Mouse (Mus musculus) limb, embryonic 10.5 days (tissue): ENCODE data around the gene Rfc2. TPM values are rescaled to one million over a fixed set of nuclear protein-coding genes. Genes with fewer than 3 reads are reported as not detected.

Experiments
- DNase-seq: peaks from one replicate; pipeline ENCODE4 v3.0.0-alpha.2; 2017; ENCODE audit warnings: low spot score
- H3K27ac ChIP-seq: fragments of 300-500 bp; sonication (generic); 2 replicates; pipeline ENCODE4 v1.5.1; 2016; ENCODE audit warnings: mild to moderate bottlenecking
- H3K27me3 ChIP-seq: fragments of 300-500 bp; sonication (generic); 2 replicates; pipeline ENCODE4 v1.6.1; 2016; ENCODE audit warnings: low read depth, mild to moderate bottlenecking; ENCODE audit not compliant: poor library complexity, severe bottlenecking
- H3K36me3 ChIP-seq: fragments of 300-500 bp; sonication (generic); 2 replicates; pipeline ENCODE4 v1.6.1; 2016; ENCODE audit warnings: mild to moderate bottlenecking, moderate library complexity
- H3K4me1 ChIP-seq: fragments of 300-500 bp; sonication (generic); 2 replicates; pipeline ENCODE4 v1.6.1; 2016
- H3K4me3 ChIP-seq: fragments of 300-500 bp; sonication (generic); 2 replicates; pipeline ENCODE4 v1.5.1; 2016; ENCODE audit warnings: mild to moderate bottlenecking, moderate library complexity
- H3K9me3 ChIP-seq: fragments of 300-500 bp; sonication (generic); replicated peaks from 2 replicates; pipeline ENCODE4 v1.6.1; 2016; ENCODE audit warnings: mild to moderate bottlenecking
- WGBS: fragments of 180-500 bp; shearing (Covaris S2); methylation state at CpG from one replicate; pipeline ENCODE4 v1.1.7; 2016; 5-methylcytosine and 5-hydroxymethylcytosine counted together
- polyA plus RNA-seq: library from polyadenylated mRNA; unstranded; fragments of >200 nt; fragmentation: Nextera tagmentation; extraction: Ambion mirVana; gene quantifications from 2 replicates; pipeline ENCODE4 v1.2.1, GENCODE M21; 2016

Rfc2 gene
- polyA plus RNA-seq, 1 experiment from 2014 or later = 443 TPM

DNA sequence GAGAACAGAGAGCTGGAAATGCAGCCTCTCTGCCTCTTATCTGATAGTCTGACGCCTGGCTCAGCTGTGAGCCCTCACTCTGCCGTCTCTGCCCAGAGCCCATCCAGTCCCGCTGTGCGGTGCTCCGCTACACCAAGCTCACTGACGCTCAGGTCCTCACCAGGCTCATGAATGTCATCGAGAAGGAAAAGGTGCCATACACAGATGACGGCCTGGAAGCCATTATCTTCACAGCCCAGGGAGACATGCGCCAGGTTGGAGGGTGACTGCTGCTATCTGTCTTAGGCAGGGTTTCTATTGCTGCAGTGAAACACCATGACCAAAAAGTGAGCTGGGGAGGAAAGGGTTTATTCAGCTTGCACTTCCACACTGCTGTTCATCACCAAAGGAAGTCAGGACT is 11.9 kb downstream of the Rfc2 start:
- no peak for DNase-seq
- Histone ChIP-seq H3K36me3 (peaks cover 99% of the 10 kb centered on the region), H3K4me1 (no peaks in the 10 kb centered on the region), H3K4me3 (no peak overlapping the region), H3K27ac (no peak overlapping the region), H3K27me3 (no peaks in the 10 kb centered on the region), H3K9me3 (no peaks in the 10 kb centered on the region)
- WGBS = 89% methylated on average over 9 of the region's 9 CpGs

DNA sequence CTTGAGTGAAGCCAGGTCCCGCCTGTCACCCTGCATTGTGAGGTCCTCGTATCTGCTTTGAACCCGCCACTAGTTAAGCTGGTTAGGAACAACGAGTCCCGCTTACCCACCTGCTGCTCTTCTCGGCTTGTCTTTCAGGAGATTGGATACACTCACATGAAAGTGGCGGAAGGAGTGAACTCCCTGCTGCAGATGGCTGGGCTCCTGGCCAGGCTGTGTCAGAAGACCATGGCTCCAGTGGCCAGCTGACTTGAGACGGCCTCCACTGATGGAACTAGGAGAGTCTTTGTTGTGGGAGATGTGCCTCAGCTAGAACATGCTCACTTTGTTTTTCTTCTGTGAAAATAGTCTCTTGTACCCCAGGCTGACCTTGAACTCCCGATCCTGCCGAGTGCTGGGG is 16.5 kb downstream of the Rfc2 start:
- Histone ChIP-seq H3K4me3 (no peak overlapping the region), H3K4me1 (peaks cover 5% of the 10 kb centered on the region; the same call in 1 of the 2 replicates), H3K36me3 (peaks cover 76% of the 10 kb centered on the region), H3K9me3 (no peaks in the 10 kb centered on the region), H3K27me3 (no peaks in the 10 kb centered on the region), H3K27ac (no peak overlapping the region)
- WGBS = 92% methylated on average over 10 of the region's 10 CpGs
- DNase-seq = no peak

DNA sequence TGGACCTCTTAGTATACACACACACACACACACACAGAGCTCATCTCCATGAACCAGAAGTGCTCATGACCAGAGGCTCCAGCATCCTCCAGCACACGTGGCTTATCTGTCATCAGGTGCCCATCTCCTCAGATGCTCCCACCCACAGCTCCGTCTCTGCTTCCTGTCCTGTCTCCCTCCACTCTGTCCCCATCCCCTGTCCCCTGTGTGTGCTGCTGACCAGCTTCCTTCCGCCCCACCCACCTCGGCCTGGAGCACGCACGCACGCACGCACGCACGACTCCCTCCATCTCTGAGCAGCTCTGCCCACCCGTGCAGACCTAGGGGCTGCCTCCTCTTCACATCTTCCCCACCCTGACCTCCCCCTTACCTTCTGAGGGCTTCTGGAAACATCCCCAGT is 23.2 kb downstream of the Rfc2 start:
- Histone ChIP-seq H3K4me1 (peaks cover 5% of the 10 kb centered on the region; the same call in 1 of the 2 replicates), H3K27me3 (no peaks in the 10 kb centered on the region), H3K4me3 (no peak overlapping the region), H3K9me3 (no peaks in the 10 kb centered on the region), H3K36me3 (peaks cover 14% of the 10 kb centered on the region), H3K27ac (no peak overlapping the region)
- DNase-seq = no peak
- WGBS = 87% methylated on average over 11 of the region's 11 CpGs

DNA sequence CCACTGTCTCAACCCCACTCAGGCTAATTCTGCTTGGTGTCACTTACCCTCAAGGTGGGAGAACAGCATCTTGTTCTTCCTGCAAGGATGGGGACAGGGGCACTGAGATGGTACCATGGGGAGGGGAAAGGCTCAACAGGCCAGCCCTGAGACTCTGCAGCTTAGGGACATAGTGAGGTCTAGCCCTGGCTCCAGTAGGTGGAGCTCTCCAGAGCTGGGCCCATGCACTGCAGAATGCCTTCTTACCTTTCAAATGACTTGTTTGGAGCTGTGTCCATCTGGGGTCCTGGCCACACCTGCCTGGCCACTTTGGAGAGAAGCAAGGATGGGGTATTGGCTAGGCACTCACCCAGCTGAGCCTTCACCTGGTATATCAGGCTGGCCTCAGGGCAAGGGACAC is 25.1 kb downstream of the Rfc2 start:
- Histone ChIP-seq H3K27me3 (no peaks in the 10 kb centered on the region), H3K36me3 (peaks cover 8% of the 10 kb centered on the region; the same call in 1 of the 2 replicates), H3K4me3 (no peak overlapping the region), H3K27ac (no peak overlapping the region), H3K9me3 (no peaks in the 10 kb centered on the region), H3K4me1 (no peaks in the 10 kb centered on the region)
- no peak for DNase-seq

DNA sequence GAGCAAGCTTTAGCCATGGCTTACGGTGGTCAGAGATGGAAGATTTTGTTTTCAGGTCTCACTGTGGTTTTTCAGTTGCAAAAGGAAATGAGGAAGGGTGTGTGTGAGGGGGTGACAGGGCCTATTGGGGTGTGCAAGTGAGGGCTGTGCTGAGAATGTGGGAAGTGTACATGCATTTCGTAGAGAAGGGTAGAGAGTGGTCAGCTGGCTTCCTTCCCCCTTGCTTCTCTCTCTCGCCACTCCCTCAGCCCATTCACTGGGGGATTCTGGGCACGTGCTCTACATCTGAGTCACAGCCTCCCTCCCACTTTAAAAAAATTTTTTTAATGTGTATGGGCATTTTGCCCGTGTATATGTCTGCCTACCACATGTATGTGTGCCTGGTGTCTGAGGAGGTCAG is 26.0 kb downstream of the Rfc2 start:
- DNase-seq = no peak
- H3K4me3 ChIP-seq = no peak overlapping the region
- peaks cover 11% of the 10 kb centered on the region; the same call in 1 of the 2 replicates for H3K36me3 ChIP-seq
- H3K4me1 ChIP-seq = peaks cover 6% of the 10 kb centered on the region; the same call in 1 of the 2 replicates
- 79% methylated on average over 5 of the region's 5 CpGs for whole genome bisulfite sequencing
- H3K9me3 ChIP-seq = no peaks in the 10 kb centered on the region
- no peak overlapping the region for H3K27ac ChIP-seq
- no peaks in the 10 kb centered on the region for H3K27me3 ChIP-seq

DNA sequence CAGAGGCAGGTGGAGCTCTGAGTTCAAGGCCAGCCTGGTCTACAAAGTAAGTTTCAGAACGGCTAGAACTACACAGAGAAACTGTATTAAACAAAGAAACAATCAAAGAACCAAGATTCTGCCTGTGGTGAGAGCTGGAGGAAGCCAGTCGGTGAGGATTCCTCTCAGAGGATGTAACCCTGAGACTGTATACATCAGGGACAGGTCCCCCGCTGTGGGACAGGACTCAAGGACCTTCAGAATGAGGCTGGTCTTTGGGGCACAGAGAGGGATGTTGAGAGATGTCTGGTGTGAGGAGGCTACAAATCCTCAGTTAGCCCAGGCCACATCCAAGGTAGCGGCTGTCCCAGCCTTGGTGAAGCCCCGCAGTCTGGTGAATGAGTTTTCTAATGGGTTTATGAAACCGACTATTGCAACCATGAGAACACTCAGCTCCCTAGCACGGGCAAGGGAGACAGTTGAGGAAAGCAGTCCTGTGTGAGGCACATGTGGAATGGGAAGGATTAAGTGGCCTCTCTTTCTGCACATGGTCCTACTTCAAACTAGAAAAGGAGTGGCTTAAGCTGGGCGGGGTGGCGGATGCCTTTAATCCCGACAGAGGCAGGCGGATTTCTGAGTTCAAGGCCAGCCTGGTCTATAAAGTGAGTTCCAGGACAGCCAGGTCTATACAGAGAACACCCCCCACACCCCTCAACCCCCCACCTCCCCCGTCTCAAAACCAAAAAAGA is 28.9 kb downstream of the Rfc2 start:
- no peaks in the 10 kb centered on the region for H3K27me3 ChIP-seq
- H3K36me3 ChIP-seq = peaks cover 14% of the 10 kb centered on the region
- H3K9me3 ChIP-seq = no peaks in the 10 kb centered on the region
- 83% methylated on average over 12 of the region's 12 CpGs for WGBS
- no peak for DNase-seq
- no peak overlapping the region for H3K4me3 ChIP-seq
- no peak overlapping the region for H3K27ac ChIP-seq
- H3K4me1 ChIP-seq = peaks cover 11% of the 10 kb centered on the region; the same call in 1 of the 2 replicates

DNA sequence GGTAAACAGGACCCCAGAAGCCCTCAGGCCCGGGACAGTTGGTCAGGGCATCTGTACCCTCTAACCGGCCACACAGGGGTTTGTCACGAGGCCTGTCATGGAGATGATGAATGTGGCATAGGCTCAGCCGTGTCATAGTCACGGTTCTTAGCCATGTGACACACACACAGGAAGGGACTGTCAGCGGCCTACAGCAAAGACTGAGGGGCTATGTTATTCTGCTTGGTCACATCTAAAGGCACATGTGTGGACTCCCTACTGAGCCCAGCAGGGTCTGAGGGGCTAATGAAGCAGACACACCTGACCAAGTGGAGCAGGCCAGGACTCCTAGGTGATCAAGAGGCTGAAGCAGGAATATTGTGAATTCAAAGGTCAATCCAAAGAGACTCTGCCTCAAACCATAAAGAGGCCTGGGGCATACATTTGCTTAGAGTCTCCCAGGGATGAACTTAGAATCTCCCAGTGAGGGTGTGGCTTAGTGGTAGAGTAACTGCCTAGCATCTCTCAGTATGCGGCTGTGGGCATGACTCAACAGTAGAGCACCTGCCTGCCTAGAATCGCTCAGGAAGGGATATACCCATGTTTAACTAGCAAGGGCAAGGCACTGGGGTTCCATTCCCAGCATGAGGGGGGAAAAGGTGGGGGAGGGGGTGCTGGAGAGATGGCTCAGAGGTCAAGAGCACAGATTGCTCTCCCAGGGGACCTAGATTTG is 30.8 kb downstream of the Rfc2 start:
- no peak overlapping the region for H3K27ac ChIP-seq
- no peak for DNase-seq
- H3K27me3 ChIP-seq = no peaks in the 10 kb centered on the region
- H3K9me3 ChIP-seq = no peaks in the 10 kb centered on the region
- 66% methylated on average over 8 of the region's 8 CpGs for WGBS
- peaks cover 11% of the 10 kb centered on the region; the same call in 1 of the 2 replicates for H3K4me1 ChIP-seq
- no peak overlapping the region for H3K4me3 ChIP-seq
- H3K36me3 ChIP-seq = peaks cover 29% of the 10 kb centered on the region

DNA sequence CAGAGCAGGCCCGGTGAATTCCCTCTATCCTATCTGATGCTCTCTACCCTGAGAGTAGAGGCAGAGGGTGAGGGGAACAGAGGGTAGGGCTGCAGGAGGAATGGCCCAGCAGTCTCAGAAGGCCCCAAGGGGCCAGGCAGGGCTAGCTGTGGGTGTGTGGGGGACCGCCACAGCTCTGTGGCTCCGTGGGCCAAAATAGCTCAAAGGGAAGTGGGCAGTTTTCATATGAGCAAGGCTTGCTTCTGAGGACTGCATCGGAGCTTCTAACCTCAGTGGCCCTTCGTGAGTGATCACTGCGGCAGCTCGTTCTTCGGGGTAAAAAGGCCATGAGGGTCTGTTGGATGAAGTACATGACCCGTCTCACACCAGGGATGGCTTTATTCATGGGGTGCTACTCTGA is 32.6 kb downstream of the Rfc2 start:
- WGBS = 88% methylated on average over 9 of the region's 9 CpGs
- no peak for DNase-seq

DNA sequence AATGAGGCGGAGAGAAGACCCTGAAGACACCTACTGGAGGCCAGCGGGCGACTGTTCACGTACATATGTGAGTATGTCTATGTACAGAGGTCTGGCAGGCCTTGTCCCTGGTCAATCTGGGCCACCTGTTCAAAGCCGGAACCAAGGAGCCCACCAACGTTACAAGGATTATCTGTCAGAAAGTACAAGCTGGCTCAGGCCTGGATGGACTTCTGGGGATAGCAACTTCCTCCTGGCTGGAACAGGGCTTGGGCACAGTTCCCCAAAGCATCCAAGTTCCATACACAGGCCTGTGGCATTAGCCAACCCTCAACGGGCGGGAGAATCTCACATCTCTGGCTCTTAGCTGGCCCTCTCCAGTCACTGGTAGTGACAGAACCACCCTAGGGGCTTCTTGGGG is 33.1 kb downstream of the Rfc2 start:
- Histone ChIP-seq H3K4me1 (peaks cover 11% of the 10 kb centered on the region; the same call in 1 of the 2 replicates), H3K27me3 (no peaks in the 10 kb centered on the region), H3K9me3 (no peaks in the 10 kb centered on the region), H3K4me3 (no peak overlapping the region), H3K36me3 (peaks cover 52% of the 10 kb centered on the region), H3K27ac (no peak overlapping the region)
- WGBS = 92% methylated on average over 8 of the region's 8 CpGs
- DNase-seq = no peak

More for the DNA sequence above, 32.6 kb downstream of the Rfc2 start:
- H3K4me3 ChIP-seq = no peak overlapping the region
- peaks cover 11% of the 10 kb centered on the region; the same call in 1 of the 2 replicates for H3K4me1 ChIP-seq
- peaks cover 46% of the 10 kb centered on the region for H3K36me3 ChIP-seq
- H3K27me3 ChIP-seq = no peaks in the 10 kb centered on the region
- no peaks in the 10 kb centered on the region for H3K9me3 ChIP-seq
- no peak overlapping the region for H3K27ac ChIP-seq

DNA sequence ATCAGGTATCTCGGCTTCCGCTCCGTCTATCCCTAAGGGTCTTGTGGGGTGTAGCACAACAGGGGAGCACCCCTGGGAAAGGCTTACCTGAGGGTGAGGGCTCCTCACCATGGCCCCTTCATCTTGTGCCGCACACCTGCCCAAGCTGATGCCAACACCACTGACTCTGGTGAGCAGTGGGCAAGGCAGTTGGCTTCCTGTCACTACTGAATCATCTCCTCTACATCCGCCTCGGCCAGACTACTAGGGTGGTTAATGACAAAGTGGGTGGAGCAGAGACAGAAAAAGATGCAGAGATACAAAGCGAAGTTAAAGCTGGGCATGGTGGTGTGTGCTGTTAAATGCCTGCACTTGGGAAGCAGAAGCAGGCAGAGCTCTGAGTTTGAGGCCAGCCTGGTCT is 33.6 kb downstream of the Rfc2 start, which contains the start of gene Lat2:
Gene Lat2, minus strand, starts transcription at position 224 of the 400 bp plus-strand sequence.
- peaks cover 57% of the 10 kb centered on the region for H3K36me3 ChIP-seq
- 93% methylated on average over 7 of the region's 7 CpGs for WGBS
- no peak for DNase-seq

DNA sequence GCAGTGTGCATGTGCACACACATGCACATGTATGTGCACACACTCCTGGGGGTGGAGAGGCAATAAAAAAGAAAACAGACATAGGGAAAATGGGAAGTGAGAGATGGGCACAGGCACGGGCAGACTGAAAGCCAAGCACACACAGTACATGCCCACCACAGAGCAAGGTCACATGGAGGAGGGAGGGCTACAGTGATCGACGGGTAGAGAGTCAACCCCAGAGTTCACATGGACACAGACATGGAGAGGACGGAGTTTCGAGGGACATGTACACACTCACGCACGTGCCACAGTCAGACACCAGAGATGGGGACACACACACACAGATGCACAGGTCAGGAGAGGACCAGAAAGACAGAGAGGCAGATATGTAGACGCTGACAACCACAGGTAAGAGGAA is 34.2 kb downstream of the Rfc2 start:
- H3K36me3 ChIP-seq = peaks cover 63% of the 10 kb centered on the region
- 89% methylated on average over 8 of the region's 8 CpGs for whole genome bisulfite sequencing
- no peaks in the 10 kb centered on the region for H3K27me3 ChIP-seq
- H3K4me1 ChIP-seq = peaks cover 11% of the 10 kb centered on the region; the same call in 1 of the 2 replicates
- DNase-seq = no peak
- no peaks in the 10 kb centered on the region for H3K9me3 ChIP-seq
- H3K27ac ChIP-seq = no peak overlapping the region
- H3K4me3 ChIP-seq = no peak overlapping the region

More for the DNA sequence above, 33.6 kb downstream of the Rfc2 start, which contains the start of gene Lat2:
- Histone ChIP-seq H3K4me1 (peaks cover 11% of the 10 kb centered on the region; the same call in 1 of the 2 replicates), H3K27ac (no peak within 1 kb of the TSS), H3K9me3 (no peaks in the 10 kb centered on the region), H3K4me3 (no peak within 1 kb of the TSS), H3K27me3 (no peaks in the 10 kb centered on the region)

DNA sequence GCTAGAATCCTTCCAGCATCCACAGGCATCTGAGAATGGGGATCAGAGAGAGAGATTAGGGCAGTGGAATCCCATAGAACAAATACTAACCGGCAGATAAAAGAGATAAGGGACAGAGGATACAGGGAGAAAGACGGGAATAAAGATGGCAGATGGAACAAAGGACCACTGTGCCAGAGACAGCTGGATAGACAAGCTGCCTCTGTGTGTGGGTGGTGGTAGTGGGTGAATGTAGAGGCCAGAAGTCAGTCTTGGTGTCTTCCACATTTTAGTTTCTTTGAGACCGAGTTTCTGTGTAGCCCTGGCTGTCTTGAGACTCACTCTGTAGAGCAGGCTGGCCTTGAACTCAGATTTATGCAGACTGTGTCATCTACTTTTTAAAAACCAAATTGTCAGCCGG is 34.6 kb downstream of the Rfc2 start:
- H3K9me3 ChIP-seq = no peaks in the 10 kb centered on the region
- no peak overlapping the region for H3K27ac ChIP-seq
- peaks cover 67% of the 10 kb centered on the region for H3K36me3 ChIP-seq
- no peak overlapping the region for H3K4me3 ChIP-seq
- peaks cover 11% of the 10 kb centered on the region; the same call in 1 of the 2 replicates for H3K4me1 ChIP-seq
- H3K27me3 ChIP-seq = no peaks in the 10 kb centered on the region
- WGBS = 86% methylated on average over 4 of the region's 4 CpGs
- no peak for DNase-seq

DNA sequence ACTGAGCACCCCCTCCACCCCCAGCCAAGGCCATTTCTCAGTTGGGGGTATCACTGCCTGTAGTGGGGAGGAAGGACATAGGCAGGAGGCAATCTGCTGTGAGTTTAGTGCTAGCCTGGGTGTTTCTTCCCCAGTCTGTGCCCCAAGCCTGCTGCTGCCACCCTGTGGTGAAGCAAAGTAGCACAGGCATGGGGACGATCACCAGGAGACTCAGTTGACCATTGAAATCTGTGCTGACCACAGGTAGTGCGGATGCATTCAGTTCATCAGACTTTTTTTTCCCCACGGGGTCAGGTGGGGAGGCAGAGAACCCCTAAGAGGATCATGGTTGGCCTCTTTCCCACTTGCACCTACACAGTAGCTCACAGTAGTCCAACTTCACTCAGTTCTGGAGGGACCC is 35.9 kb downstream of the Rfc2 start:
- WGBS = 62% methylated on average over 3 of the region's 3 CpGs
- H3K36me3 ChIP-seq = peaks cover 77% of the 10 kb centered on the region

More for the DNA sequence above, 35.9 kb downstream of the Rfc2 start:
- no peak overlapping the region for H3K27ac ChIP-seq
- H3K9me3 ChIP-seq = no peaks in the 10 kb centered on the region
- H3K27me3 ChIP-seq = no peaks in the 10 kb centered on the region
- peaks cover 5% of the 10 kb centered on the region; the same call in 1 of the 2 replicates for H3K4me1 ChIP-seq
- DNase-seq = peak; percentile 64
- H3K4me3 ChIP-seq = no peak overlapping the region
